Mouse (Mus musculus): ENCODE results near the gene Apoc1. TPM values are rescaled to one million over a fixed set of nuclear protein-coding genes. Genes with fewer than 3 reads are reported as not detected.
A peak's percentile ranks its signal among the peaks of the same experiment; 100 is the strongest.

Apoc1 gene
- polyA plus RNA-seq, 1 experiment = 17.3 TPM

DNA sequence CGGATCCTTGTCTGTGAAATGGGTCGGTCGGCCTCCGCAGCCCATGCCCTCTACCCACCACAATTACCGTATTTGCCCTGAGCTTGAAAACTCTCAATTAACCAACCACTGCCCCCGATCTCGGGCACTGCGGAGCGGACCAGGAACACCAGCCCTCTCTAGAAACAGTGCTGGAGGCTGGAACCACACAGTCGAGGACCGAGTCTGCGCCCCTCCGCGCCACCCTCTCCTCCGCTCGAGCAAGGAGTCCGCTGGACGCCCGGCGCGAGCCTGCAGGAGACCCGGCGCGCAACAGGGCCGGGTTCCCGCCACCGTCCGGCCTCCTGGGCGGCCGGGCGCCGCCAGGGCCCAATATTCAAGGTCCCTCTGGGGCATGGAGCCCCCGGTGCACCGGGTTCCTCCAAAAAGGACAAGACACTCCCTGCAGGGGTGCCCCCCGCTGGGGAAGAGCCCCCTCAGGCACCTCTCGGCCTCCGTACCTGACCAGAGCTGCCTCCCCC is 28.0 kb downstream of the Apoc1 start:
- TF ChIP-seq POLR2A (IDR thresholded peaks at IDR 0.05; ENCODE audit: control insufficient read depth, low read depth, low read length) (no peak), CTCF (IDR thresholded peaks at IDR 0.05; ENCODE audit: control insufficient read depth, insufficient read depth, insufficient replicate concordance, low read depth, low read length) (no peak)
- Histone ChIP-seq H3K4me1 (ENCODE audit: control insufficient read depth, insufficient read depth, low read length) (peaks cover 12% of the 10 kb centered on the region), H3K4me3 (ENCODE audit: control insufficient read depth, low read depth, low read length) (peak overlapping the region; percentile 92), H3K27me3 (ENCODE audit: control insufficient read depth, insufficient read depth, low read length) (no peaks in the 10 kb centered on the region), H3K27ac (ENCODE audit: control insufficient read depth, insufficient read depth, low read depth, low read length) (peak overlapping the region; percentile 73), H3K36me3 (ENCODE audit: control insufficient read depth, insufficient read depth, low read length) (no peaks in the 10 kb centered on the region)

DNA sequence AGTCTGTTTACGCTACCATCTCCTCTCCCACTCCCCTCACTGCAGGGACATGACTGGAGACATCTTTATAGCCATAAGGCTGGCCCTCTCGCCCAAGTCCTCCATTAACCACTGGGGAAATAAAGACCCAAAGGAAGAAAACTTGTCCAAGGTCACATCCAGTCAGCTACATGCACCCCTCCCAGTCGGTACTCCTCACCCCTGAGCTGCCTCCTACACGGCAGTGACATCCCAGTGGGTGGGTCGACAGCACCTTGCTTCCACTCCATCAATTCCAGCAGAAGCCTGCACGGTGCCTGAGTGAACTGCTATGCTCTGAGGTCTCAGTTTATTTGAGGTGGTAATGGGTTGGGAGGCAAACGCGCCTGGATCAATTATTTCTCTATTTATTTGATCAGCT is 28.5 kb downstream of the Apoc1 start:
- peaks cover 9% of the 10 kb centered on the region for H3K4me1 ChIP-seq (ENCODE audit: control insufficient read depth, insufficient read depth, low read length)
- H3K36me3 ChIP-seq (ENCODE audit: control insufficient read depth, insufficient read depth, low read length) = no peaks in the 10 kb centered on the region
- TF ChIP-seq CTCF (IDR thresholded peaks at IDR 0.05; ENCODE audit: control insufficient read depth, insufficient read depth, insufficient replicate concordance, low read depth, low read length) (no peak), POLR2A (IDR thresholded peaks at IDR 0.05; ENCODE audit: control insufficient read depth, low read depth, low read length) (no peak)
- H3K4me3 ChIP-seq (ENCODE audit: control insufficient read depth, low read depth, low read length) = peak overlapping the region; percentile 92
- H3K27me3 ChIP-seq (ENCODE audit: control insufficient read depth, insufficient read depth, low read length) = no peaks in the 10 kb centered on the region
- H3K27ac ChIP-seq (ENCODE audit: control insufficient read depth, insufficient read depth, low read depth, low read length) = peak overlapping the region; percentile 73; the same call in 1 of the 2 replicates

DNA sequence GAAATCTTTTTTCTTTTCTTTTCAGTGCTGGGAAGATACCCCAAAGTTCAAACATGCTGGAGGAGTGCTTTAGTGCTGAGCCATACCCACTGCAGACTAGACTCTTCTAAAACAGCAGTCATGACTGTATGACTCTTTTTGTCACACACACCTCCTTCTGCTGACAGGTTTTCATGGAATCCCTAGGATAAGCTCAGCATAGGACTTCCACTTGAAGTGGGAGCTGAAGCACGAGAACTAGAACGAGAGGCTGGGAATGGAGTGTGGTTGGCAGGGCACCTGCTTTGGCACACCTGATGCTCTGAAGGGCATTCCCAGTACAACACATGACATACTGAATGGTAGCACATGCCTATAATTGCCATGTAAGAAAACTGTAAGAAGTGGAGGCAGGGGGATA is 39.8 kb downstream of the Apoc1 start:
- H3K4me1 ChIP-seq (ENCODE audit: control insufficient read depth, insufficient read depth, low read length) = no peaks in the 10 kb centered on the region
- H3K27me3 ChIP-seq (ENCODE audit: control insufficient read depth, insufficient read depth, low read length) = no peaks in the 10 kb centered on the region
- H3K36me3 ChIP-seq (ENCODE audit: control insufficient read depth, insufficient read depth, low read length) = no peaks in the 10 kb centered on the region; the same call in none of the 2 replicates
- TF ChIP-seq CTCF (IDR thresholded peaks at IDR 0.05; ENCODE audit: control insufficient read depth, insufficient read depth, insufficient replicate concordance, low read depth, low read length) (no peak), POLR2A (IDR thresholded peaks at IDR 0.05; ENCODE audit: control insufficient read depth, low read depth, low read length) (no peak)
- no peak overlapping the region for H3K4me3 ChIP-seq (ENCODE audit: control insufficient read depth, low read depth, low read length)
- H3K27ac ChIP-seq (ENCODE audit: control insufficient read depth, insufficient read depth, low read depth, low read length) = no peak overlapping the region

DNA sequence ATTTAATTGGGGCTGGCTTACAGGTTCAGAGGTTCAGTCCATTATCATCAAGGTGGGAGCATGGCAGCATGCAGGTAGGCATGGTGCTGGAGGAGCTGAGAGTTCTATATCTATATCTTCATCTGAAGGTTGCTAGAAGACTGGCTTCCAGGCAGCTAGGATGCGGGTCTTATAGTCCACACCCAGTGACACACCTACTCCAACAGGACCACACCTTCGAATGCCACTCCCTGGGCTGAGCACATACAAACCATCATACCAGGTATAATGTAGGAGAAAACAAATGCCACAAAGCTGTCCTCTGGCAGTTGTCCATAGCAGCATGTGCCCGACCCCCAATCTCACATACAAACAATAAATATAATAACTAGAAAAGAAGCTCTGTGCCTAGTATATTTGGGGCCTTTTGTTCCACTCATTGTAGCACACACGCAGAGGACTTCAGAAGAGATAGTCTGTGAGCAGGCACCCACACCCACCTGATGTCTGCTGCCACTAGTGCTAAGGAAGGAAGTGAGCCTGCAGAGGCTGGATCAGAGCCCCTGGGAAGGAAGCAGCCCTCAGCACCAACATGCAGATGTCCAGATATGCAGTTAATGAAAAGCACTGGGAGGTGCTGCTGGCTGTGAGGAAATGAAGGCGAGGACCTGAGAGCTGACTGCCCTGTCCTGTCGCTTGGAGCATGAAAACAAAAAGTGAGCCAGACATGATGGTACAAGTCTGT is 41.2 kb downstream of the Apoc1 start:
- TF ChIP-seq POLR2A (IDR thresholded peaks at IDR 0.05; ENCODE audit: control insufficient read depth, low read depth, low read length) (no peak), CTCF (IDR thresholded peaks at IDR 0.05; ENCODE audit: control insufficient read depth, insufficient read depth, insufficient replicate concordance, low read depth, low read length) (no peak)
- Histone ChIP-seq H3K4me1 (ENCODE audit: control insufficient read depth, insufficient read depth, low read length) (no peaks in the 10 kb centered on the region), H3K27me3 (ENCODE audit: control insufficient read depth, insufficient read depth, low read length) (no peaks in the 10 kb centered on the region), H3K27ac (ENCODE audit: control insufficient read depth, insufficient read depth, low read depth, low read length) (no peak overlapping the region), H3K4me3 (ENCODE audit: control insufficient read depth, low read depth, low read length) (no peak overlapping the region), H3K36me3 (ENCODE audit: control insufficient read depth, insufficient read depth, low read length) (no peaks in the 10 kb centered on the region; the same call in none of the 2 replicates)

DNA sequence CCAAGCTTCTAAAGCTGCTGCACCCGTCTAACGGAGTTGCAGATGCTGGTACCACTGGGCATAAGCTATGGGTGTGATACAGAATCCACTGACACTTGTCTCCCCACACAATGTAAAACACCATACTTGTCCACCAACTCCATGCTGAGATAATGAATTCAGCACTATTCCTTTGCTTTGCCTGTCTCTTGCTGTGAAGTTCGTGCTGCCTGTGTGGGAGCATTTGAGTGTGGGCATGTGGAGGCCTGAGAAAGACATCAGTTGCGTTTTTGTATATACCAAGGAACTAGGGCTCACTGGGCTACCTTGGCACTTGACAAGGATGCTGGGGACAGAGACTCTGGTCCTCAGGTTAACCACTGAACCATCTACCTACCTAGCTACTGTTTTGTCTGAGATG is 51.2 kb downstream of the Apoc1 start:
- H3K4me3 ChIP-seq (ENCODE audit: control insufficient read depth, low read depth, low read length) = no peak overlapping the region
- H3K27me3 ChIP-seq (ENCODE audit: control insufficient read depth, insufficient read depth, low read length) = no peaks in the 10 kb centered on the region
- peaks cover 7% of the 10 kb centered on the region for H3K36me3 ChIP-seq (ENCODE audit: control insufficient read depth, insufficient read depth, low read length)
- H3K4me1 ChIP-seq (ENCODE audit: control insufficient read depth, insufficient read depth, low read length) = peaks cover 2% of the 10 kb centered on the region; the same call in 1 of the 2 replicates
- TF ChIP-seq CTCF (IDR thresholded peaks at IDR 0.05; ENCODE audit: control insufficient read depth, insufficient read depth, insufficient replicate concordance, low read depth, low read length) (no peak), POLR2A (IDR thresholded peaks at IDR 0.05; ENCODE audit: control insufficient read depth, low read depth, low read length) (no peak)
- no peak overlapping the region for H3K27ac ChIP-seq (ENCODE audit: control insufficient read depth, insufficient read depth, low read depth, low read length)

Other genes with a start within 250 kb of the Apoc1 start
- gene Mark4, start 233.8 kb downstream of the Apoc1 start, polyA plus RNA-seq (2012; rRNA removed) = 13.2 and 14.1 TPM in 2 replicates
- 26.1 and 27.2 TPM in 2 replicates for gene Exoc3l2, start 229.3 kb downstream of the Apoc1 start, polyA plus RNA-seq (2012; rRNA removed)
- 3.0 and 3.7 TPM in 2 replicates for gene Bloc1s3, start 184.3 kb downstream of the Apoc1 start, polyA plus RNA-seq (2012; rRNA removed)
- 61.1 and 62.1 TPM in 2 replicates for gene Trappc6a, start 184.3 kb downstream of the Apoc1 start, polyA plus RNA-seq (2012; rRNA removed)
- gene Nkpd1, start 174.8 kb downstream of the Apoc1 start, polyA plus RNA-seq (2012; rRNA removed) = 5.6 and 6.9 TPM in 2 replicates
- gene Ppp1r37, start 129.6 kb downstream of the Apoc1 start, polyA plus RNA-seq (2012; rRNA removed) = 37.3 and 48.4 TPM in 2 replicates
- gene Zfp296, start 115.4 kb downstream of the Apoc1 start, polyA plus RNA-seq (2012; rRNA removed) = 7.0 and 10.5 TPM in 2 replicates
- 64.1 and 68.2 TPM in 2 replicates for gene Gemin7, start 115.1 kb downstream of the Apoc1 start, polyA plus RNA-seq (2012; rRNA removed)
- 93.7 and 99.3 TPM in 2 replicates for gene Clasrp, start 88.2 kb downstream of the Apoc1 start, polyA plus RNA-seq (2012; rRNA removed)
- gene Relb, start 63.2 kb downstream of the Apoc1 start, polyA plus RNA-seq (2012; rRNA removed) = 4.1 and 5.1 TPM in 2 replicates
- gene Clptm1, start 27.6 kb downstream of the Apoc1 start, polyA plus RNA-seq (2012; rRNA removed) = 81.1 and 85.6 TPM in 2 replicates
- gene Apoc2, start 14.7 kb downstream of the Apoc1 start, polyA plus RNA-seq (2012; rRNA removed) = 0.38 and 0.47 TPM in 2 replicates
- gene Gm44805, start 11.2 kb downstream of the Apoc1 start, polyA plus RNA-seq (2012; rRNA removed) = not detected in 2 replicates
- not detected in 2 replicates for gene Apoc4, start 11.2 kb downstream of the Apoc1 start, polyA plus RNA-seq (2012; rRNA removed)
- 122 and 180 TPM in 2 replicates for gene Apoe, start 6.5 kb upstream of the Apoc1 start, polyA plus RNA-seq (2012; rRNA removed)
- gene Tomm40, start 22.8 kb upstream of the Apoc1 start, polyA plus RNA-seq (2012; rRNA removed) = 36.8 and 38.3 TPM in 2 replicates
- gene Nectin2, start 57.8 kb upstream of the Apoc1 start, polyA plus RNA-seq (2012; rRNA removed) = 69.1 and 71.8 TPM in 2 replicates
- 4.5 and 7.5 TPM in 2 replicates for gene Bcam, start 78.4 kb upstream of the Apoc1 start, polyA plus RNA-seq (2012; rRNA removed)
- 0.82 TPM in 1 of 2 replicates, not detected in the other for gene Cblc, start 104.1 kb upstream of the Apoc1 start, polyA plus RNA-seq (2012; rRNA removed)
- 4.4 and 5.9 TPM in 2 replicates for gene Bcl3, start 130.1 kb upstream of the Apoc1 start, polyA plus RNA-seq (2012; rRNA removed)
- gene Gm19345, start 159.3 kb upstream of the Apoc1 start, polyA plus RNA-seq (2012; rRNA removed) = 0.21 and 0.42 TPM in 2 replicates
- gene Ceacam16, start 168.6 kb upstream of the Apoc1 start, polyA plus RNA-seq (2012; rRNA removed) = 0.32 and 0.37 TPM in 2 replicates
- gene Ceacam19, start 195.3 kb upstream of the Apoc1 start, polyA plus RNA-seq (2012; rRNA removed) = not detected in 2 replicates
- 5.5 and 6.1 TPM in 2 replicates for gene Pvr, start 228.5 kb upstream of the Apoc1 start, polyA plus RNA-seq (2012; rRNA removed)

Data from testis, adult 2 months (tissue).